In the genomic region with DNA sequence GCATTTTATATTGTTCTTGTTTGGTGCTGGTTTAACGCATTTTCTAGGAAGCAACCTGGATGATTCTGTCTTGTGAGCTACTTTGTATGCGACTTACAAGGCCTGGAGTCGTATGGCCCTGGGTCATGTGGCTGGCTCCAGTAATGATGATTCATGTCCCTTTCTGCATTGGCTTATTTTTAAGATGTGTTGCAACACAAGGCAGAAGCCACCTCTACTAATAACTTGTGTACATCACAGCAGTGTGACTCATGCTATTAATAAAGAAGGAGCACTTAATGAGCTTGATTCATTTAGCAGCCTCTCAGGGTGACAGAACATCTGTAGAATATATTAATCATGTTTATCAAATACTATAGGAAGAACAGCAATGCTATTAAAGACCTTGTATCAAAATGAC, we compare ENCODE assay signal across 16 mouse cellular contexts.
"Had no signal": no experiment of that assay in that cellular context is flagged by ENCODE, and none has a peak within 500 bp of the region (broad histone marks: within the 10 kb centered on the region; RNA-seq: fewer than 3 reads in every experiment).

No protein-coding gene starts in this region.

- H3K36me3 ChIP-seq: kidney, embryonic 15.5 days; limb, embryonic 10.5 days; liver, embryonic 15.5 days; midbrain, embryonic 13.5 days; neural tube, embryonic 12.5 days had no signal

- H3K27me3 ChIP-seq: kidney, embryonic 15.5 days; liver, embryonic 15.5 days; midbrain, embryonic 13.5 days; neural tube, embryonic 12.5 days had no signal

- H3K9ac ChIP-seq: kidney, embryonic 15.5 days; liver, embryonic 15.5 days; midbrain, embryonic 13.5 days; neural tube, embryonic 12.5 days had no signal

- DNase-seq: kidney, postnatal 25 days; lung, adult 2 months; lung, postnatal 36 days; retina, postnatal 1 day; right cerebral cortex, postnatal 4 days; spleen, adult 18-20 months; thymus, adult 18-20 months; thymus, postnatal 14 days had no signal

- H3K27ac ChIP-seq: kidney, embryonic 15.5 days; left cerebral cortex, adult 2 months; limb, embryonic 10.5 days; liver, embryonic 15.5 days; midbrain, embryonic 13.5 days; neural tube, embryonic 12.5 days had no signal

- H3K4me2 ChIP-seq: kidney, embryonic 15.5 days; liver, embryonic 11.5 days; liver, embryonic 15.5 days; midbrain, embryonic 13.5 days; neural tube, embryonic 12.5 days had no signal

- H3K9me3 ChIP-seq: kidney, embryonic 15.5 days; limb, embryonic 10.5 days; liver, embryonic 15.5 days; midbrain, embryonic 13.5 days; neural tube, embryonic 12.5 days had no signal

- H3K4me1 ChIP-seq: kidney, embryonic 15.5 days; limb, embryonic 10.5 days; liver, embryonic 15.5 days; midbrain, embryonic 13.5 days; neural tube, embryonic 12.5 days had no signal

- H3K4me3 ChIP-seq: kidney, embryonic 15.5 days; left cerebral cortex, adult 2 months; limb, embryonic 10.5 days; liver, embryonic 15.5 days; midbrain, embryonic 13.5 days; neural tube, embryonic 12.5 days had no signal

- ATAC-seq: lung, postnatal 0 days; midbrain, embryonic 13.5 days had no signal
